In the genomic region with DNA sequence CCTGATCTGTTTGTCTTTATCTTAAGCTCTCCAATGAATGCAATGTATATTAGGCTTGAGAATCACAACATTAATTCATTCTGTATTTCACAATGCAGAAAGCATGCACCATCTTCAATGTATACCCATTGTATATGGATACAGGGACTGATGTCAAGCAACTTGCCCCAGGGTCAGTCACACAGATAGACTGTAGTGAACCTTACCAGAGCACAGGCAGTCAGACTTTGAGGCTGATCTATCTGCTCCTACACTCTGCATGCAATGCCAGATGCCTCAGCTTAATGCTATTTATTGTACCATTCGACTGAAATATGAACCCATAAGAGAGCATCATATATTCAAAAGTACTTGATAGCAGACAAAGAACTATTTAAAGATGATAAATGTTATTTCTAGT, we compare ENCODE assay signal across 19 mouse cellular contexts. TPM values are rescaled to one million over a fixed set of nuclear protein-coding genes. Genes with fewer than 3 reads are reported as not detected.
DNase-seq lines count a peak whose midpoint lies in the region.
"Had no signal": no experiment of that assay in that cellular context is flagged by ENCODE, and none has a peak within 500 bp of the region (broad histone marks: within the 10 kb centered on the region; RNA-seq: fewer than 3 reads in every experiment).

No protein-coding gene starts in this region.

- peak; percentile 1 for DNase-seq in kidney, adult 9 months
- no peak for DNase-seq in kidney, postnatal 14 days
- peak; percentile 3 for DNase-seq in lung, postnatal 10 days
- DNase-seq in lung, adult 18-20 months, result no peak
- DNase-seq in urinary bladder, postnatal 25 days (ENCODE audit: low spot score), result peak; percentile 2
- no peak for DNase-seq in urinary bladder, postnatal 36 days (ENCODE audit: low spot score in 2 of 2)
- no peak for DNase-seq in heart, adult 8-10 months (ENCODE audit: low spot score)
- DNase-seq: adrenal gland, adult 8-10 months; cerebellum, adult 2 months; layer of hippocampus, postnatal 36 days; liver, embryonic 13.5 days; lung, adult 2 months; lung, postnatal 14 days; right cerebral cortex, postnatal 25 days had no signal

RNA-seq across cellular contexts. Expression of gene Trpm8, which starts 13.1 kb away (rescaled TPM):
- not detected for total RNA-seq in heart, adult 8-10 months (2022)
- total RNA-seq: adrenal gland, adult 8-10 months; G1E; gastrocnemius, adult 18-20 months; gastrocnemius, postnatal 25 days; heart, postnatal 36 days; megakaryocyte, adult 5-6 weeks had no signal

RNA-seq across cellular contexts. Expression of gene Hjurp, which starts 13.1 kb away (rescaled TPM):
- 10 to 100 TPM; 10.6 to 14.2 (median 11.0) TPM for total RNA-seq in heart, adult 8-10 months (2022)

Comparison
In these comparisons a context has a peak if more than half of its experiments do, and no peak if none do; other contexts are left out.
1. DNase-seq: peak in kidney, adult 9 months (single experiment), lung, postnatal 10 days (single experiment) and urinary bladder, postnatal 25 days (single experiment); none in kidney, postnatal 14 days (single experiment), lung, adult 18-20 months (0 of 2), urinary bladder, postnatal 36 days (0 of 2) and heart, adult 8-10 months (single experiment).